Mouse (Mus musculus) small intestine, adult 2 months (tissue): ENCODE data around the gene Prkd2. TPM values are rescaled to one million over a fixed set of nuclear protein-coding genes. Genes with fewer than 3 reads are reported as not detected.

Experiments
- H3K27ac ChIP-seq: fragments of 200-500 bp; 2 replicates; pipeline ENCODE4 v1.5.1; 2012; ENCODE audit warnings: low read depth, low read length, control low read depth, inconsistent platforms; ENCODE audit not compliant: insufficient read depth
- H3K27me3 ChIP-seq: fragments of 200-500 bp; 2 replicates; pipeline ENCODE4 v1.6.1; 2012; ENCODE audit warnings: mild to moderate bottlenecking, moderate library complexity, low read length, inconsistent platforms; ENCODE audit not compliant: control insufficient read depth, insufficient read depth
- H3K36me3 ChIP-seq: fragments of 200-500 bp; 2 replicates; pipeline ENCODE4 v1.6.1; 2012; ENCODE audit warnings: mild to moderate bottlenecking, low read length, control low read depth, inconsistent platforms; ENCODE audit not compliant: control insufficient read depth, insufficient read depth
- H3K4me1 ChIP-seq: fragments of 200-500 bp; 2 replicates; pipeline ENCODE4 v1.6.1; 2012; ENCODE audit warnings: low read length, inconsistent platforms, mixed read lengths; ENCODE audit not compliant: control insufficient read depth, insufficient read depth, insufficient read length
- H3K4me3 ChIP-seq: fragments of 200-500 bp; 2 replicates; pipeline ENCODE4 v1.5.1; 2012; ENCODE audit warnings: low read depth, mild to moderate bottlenecking, control low read depth, inconsistent platforms, low read length, moderate library complexity
- CTCF ChIP-seq: fragments of 200-500 bp; IDR thresholded peaks from 2 replicates; pipeline ENCODE4 v1.5.1; 2012; ENCODE audit warnings: low read depth, mild to moderate bottlenecking, control low read depth, inconsistent platforms, low read length, moderate library complexity, mixed read lengths; ENCODE audit not compliant: insufficient replicate concordance, insufficient read length; ENCODE audit errors: extremely low read depth
- POLR2A ChIP-seq: fragments of 200-500 bp; IDR thresholded peaks from 2 replicates; pipeline ENCODE4 v1.6.1; 2012; ENCODE audit warnings: low read depth, mild to moderate bottlenecking, control low read depth, inconsistent platforms, low read length, moderate library complexity
- WGBS: fragments of 180-500 bp; shearing (Covaris S2); methylation state at CpG from one replicate; pipeline ENCODE4 v1.1.7; 2018; 5-methylcytosine and 5-hydroxymethylcytosine counted together
- polyA plus RNA-seq: library from polyadenylated mRNA; depleted of rRNA; stranded (reverse); fragments of >200 nt; gene quantifications from 2 replicates; pipeline ENCODE4 v1.2.3, GENCODE M21; 2012

Gene Prkd2
- polyA plus RNA-seq, 1 experiment: 44.0 TPM

DNA sequence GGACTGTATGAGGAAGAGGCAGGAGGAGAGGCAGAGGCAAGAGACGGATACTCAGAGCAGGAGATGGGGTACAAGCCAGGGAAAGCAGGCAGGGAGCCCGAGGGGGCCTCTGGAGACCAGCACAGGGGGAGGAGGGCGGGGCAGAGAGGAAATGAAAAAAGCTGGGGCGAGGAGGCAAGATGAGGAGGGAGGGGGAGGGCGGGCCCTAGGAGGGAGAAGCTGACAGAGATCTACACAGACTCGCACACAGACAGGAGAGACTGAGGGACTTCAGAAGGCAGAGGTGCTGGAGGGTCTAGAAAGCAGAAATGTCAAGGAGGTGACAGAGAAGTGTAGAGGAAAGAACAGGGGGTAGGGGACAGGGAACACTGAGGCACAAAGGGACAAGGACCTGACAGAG, 63.6 kb downstream of the Prkd2 start, which contains the start of gene Ptgir:
TSS of gene Ptgir (plus strand) at position 210 of the 400 bp plus-strand sequence.
- Histone ChIP-seq H3K27me3 (no peaks in the 10 kb centered on the region), H3K4me1 (no peaks in the 10 kb centered on the region; the same call in 1 of the 2 replicates), H3K36me3 (no peaks in the 10 kb centered on the region), H3K4me3 (peak within 1 kb of the TSS; percentile 20), H3K27ac (no peak within 1 kb of the TSS)
- no peak for TF ChIP-seq CTCF
- TF ChIP-seq POLR2A: no peak
- 27% methylated on average over 6 of the region's 6 CpGs for WGBS

DNA sequence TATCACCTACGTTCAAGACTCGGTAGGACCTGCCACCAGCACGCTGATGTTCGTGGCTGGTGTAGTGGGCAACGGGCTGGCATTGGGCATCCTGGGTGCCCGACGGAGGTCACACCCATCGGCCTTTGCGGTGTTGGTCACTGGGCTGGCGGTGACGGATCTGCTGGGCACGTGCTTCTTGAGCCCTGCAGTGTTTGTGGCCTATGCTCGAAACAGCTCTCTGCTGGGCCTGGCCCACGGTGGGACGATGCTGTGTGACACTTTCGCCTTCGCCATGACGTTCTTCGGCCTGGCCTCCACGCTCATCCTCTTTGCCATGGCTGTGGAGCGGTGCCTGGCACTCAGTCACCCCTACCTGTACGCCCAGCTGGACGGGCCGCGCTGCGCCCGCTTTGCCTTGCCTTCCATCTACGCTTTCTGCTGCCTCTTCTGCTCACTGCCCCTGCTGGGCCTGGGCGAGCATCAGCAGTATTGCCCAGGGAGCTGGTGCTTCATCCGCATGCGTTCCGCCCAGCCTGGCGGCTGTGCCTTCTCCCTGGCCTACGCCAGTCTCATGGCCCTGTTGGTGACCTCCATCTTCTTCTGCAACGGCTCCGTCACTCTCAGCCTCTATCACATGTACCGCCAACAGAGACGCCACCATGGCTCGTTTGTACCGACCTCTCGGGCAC, 64.3 kb downstream of the Prkd2 start:
- no peaks in the 10 kb centered on the region for H3K36me3 ChIP-seq
- no peak overlapping the region for H3K27ac ChIP-seq
- H3K4me1 ChIP-seq: no peaks in the 10 kb centered on the region; the same call in 1 of the 2 replicates
- TF ChIP-seq POLR2A (no peak), CTCF (no peak)
- H3K27me3 ChIP-seq: no peaks in the 10 kb centered on the region
- peak overlapping the region; percentile 20 for H3K4me3 ChIP-seq
- WGBS: 89% methylated on average over 41 of the region's 41 CpGs

DNA sequence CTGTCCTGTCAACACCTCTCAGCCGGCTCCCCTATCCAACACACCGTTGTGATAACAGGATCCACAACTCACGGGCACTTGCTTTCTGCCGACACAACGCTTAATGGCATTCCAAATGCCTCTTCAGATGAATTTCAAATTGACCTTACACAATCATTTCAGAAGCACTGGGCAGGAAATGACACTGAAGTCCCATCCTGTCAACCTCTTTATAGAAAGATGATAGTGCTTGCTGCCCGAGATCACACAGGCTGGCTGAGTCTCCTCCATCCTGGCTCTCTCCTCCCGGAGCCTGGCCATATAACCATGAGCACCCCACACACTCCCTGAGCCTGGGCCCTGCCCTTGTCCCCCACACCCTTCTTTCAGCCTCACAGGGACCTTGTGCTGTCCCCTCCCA, 65.1 kb downstream of the Prkd2 start:
- no peak for TF ChIP-seq POLR2A
- TF ChIP-seq CTCF: no peak
- H3K36me3 ChIP-seq: no peaks in the 10 kb centered on the region
- H3K4me3 ChIP-seq: peak overlapping the region; percentile 22
- no peaks in the 10 kb centered on the region for H3K27me3 ChIP-seq
- H3K4me1 ChIP-seq: no peaks in the 10 kb centered on the region; the same call in 1 of the 2 replicates
- H3K27ac ChIP-seq: no peak overlapping the region
- WGBS: 55% methylated on average over 7 of the region's 7 CpGs

DNA sequence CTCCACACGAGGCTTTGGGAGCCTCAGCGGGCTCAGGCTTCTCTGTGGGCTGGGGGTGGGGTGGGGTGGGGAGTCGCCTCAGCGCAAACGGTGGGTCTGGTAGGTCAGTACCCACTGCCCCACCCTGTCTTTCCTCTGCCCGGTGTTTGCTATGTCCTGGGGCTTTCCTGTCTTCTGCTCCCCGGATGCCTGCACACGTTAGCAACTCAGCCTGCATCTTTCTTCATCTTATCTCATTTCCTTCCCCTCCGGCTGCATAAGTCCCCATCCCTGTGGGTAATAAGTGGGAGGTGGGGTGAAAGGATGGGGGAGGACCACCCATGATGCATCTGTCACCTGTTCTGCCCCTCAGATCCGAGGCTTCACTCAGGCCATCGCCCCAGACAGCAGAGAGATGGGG, 65.7 kb downstream of the Prkd2 start:
- WGBS: 28% methylated on average over 11 of the region's 11 CpGs
- Histone ChIP-seq H3K27me3 (no peaks in the 10 kb centered on the region), H3K36me3 (no peaks in the 10 kb centered on the region), H3K4me1 (no peaks in the 10 kb centered on the region; the same call in 1 of the 2 replicates), H3K4me3 (peak overlapping the region; percentile 22), H3K27ac (peak overlapping the region; percentile 14; the same call in 1 of the 2 replicates)
- TF ChIP-seq CTCF (no peak), POLR2A (no peak)

DNA sequence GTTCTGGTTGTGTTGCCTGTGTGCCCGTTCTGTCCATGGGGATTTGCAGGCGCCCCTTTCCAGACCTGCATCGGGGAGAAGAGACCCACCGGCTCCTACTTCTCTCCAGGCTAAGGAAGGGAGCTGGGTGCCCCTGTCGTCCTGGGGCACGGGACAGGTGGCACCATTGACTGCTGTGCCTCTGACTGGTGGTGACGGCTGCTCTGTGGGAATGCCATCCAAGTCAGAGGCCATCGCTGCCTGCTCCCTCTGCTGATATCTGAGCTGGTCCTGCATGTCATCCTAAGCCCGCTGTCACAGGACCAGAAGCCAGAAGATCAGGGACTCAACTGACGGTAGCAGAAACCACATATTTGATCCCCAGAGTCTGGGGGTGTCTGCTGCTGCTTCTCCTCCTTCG, 66.2 kb downstream of the Prkd2 start:
- H3K27ac ChIP-seq: no peak overlapping the region; the same call in 1 of the 2 replicates

DNA sequence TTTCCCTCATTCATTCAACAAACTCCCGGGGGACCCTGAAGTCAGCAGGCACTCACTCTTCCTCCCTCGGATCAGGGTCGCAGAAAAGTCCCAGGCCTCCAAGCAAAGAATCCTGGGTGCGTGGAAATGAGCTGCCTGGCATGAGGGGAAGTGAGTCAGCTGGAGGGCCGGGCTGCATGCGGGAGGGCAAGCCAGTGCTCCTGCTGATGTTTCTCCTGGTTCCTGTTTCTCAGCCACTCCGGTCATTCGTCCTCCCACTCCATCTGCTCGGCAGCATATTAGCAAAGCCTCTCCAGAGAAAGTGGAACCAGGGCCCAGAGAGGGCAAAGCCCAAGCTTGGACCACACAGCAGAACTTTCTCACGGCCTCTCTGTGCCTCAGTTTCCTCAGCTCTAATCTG, 67.2 kb downstream of the Prkd2 start:
- H3K4me1 ChIP-seq: no peaks in the 10 kb centered on the region; the same call in 1 of the 2 replicates
- no peak for TF ChIP-seq CTCF
- no peak overlapping the region for H3K27ac ChIP-seq
- WGBS: 56% methylated on average over 10 of the region's 10 CpGs
- H3K36me3 ChIP-seq: peaks cover 7% of the 10 kb centered on the region
- H3K4me3 ChIP-seq: no peak overlapping the region
- no peaks in the 10 kb centered on the region for H3K27me3 ChIP-seq

More for the DNA sequence above, 66.2 kb downstream of the Prkd2 start:
- 59% methylated on average over 11 of the region's 11 CpGs for WGBS
- Histone ChIP-seq H3K27me3 (no peaks in the 10 kb centered on the region), H3K4me1 (no peaks in the 10 kb centered on the region; the same call in 1 of the 2 replicates), H3K36me3 (no peaks in the 10 kb centered on the region), H3K4me3 (peak overlapping the region; percentile 15)
- TF ChIP-seq POLR2A (no peak), CTCF (no peak)

DNA sequence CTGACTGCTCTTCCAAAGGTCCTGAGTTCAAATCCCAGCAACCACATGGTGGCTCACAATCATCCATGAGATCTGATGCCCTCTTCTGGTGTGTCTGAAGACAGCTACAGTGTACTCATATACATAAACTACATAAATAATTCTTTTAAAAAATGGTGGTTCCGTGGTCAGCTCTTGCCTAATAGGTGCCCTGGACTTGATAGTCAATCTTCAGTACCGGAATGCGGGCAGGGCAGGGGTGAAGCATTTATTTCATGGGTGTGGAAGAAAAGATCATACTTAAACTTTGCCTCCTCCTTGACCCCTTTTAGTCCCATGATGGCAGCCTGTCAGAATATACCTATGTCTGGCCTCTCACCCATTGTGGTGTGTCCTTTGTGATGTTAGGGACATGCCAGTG, 69.2 kb downstream of the Prkd2 start:
- no peak overlapping the region for H3K27ac ChIP-seq
- TF ChIP-seq CTCF: no peak
- TF ChIP-seq POLR2A: no peak
- H3K36me3 ChIP-seq: peaks cover 25% of the 10 kb centered on the region
- 66% methylated on average over 3 of the region's 3 CpGs for WGBS
- H3K4me3 ChIP-seq: no peak overlapping the region
- H3K27me3 ChIP-seq: no peaks in the 10 kb centered on the region
- H3K4me1 ChIP-seq: no peaks in the 10 kb centered on the region; the same call in 1 of the 2 replicates
